Mouse (Mus musculus): ENCODE measurements around the gene Phtf2. TPM values are rescaled to one million over a fixed set of nuclear protein-coding genes. Genes with fewer than 3 reads are reported as not detected.
A peak's percentile ranks its signal among the peaks of the same experiment; 100 is the strongest.

Gene Phtf2
- polyA plus RNA-seq, 1 experiment from 2014 or later, result 14.2 TPM

- Histone ChIP-seq H3K9ac (no peak overlapping the region), H3K4me2 (no peak overlapping the region), H3K27ac (no peak overlapping the region), H3K27me3 (no peaks in the 10 kb centered on the region), H3K9me3 (no peaks in the 10 kb centered on the region), H3K4me1 (no peaks in the 10 kb centered on the region), H3K4me3 (no peak overlapping the region), H3K36me3 (peaks cover 30% of the 10 kb centered on the region)
- 86% methylated on average over 2 of the region's 2 CpGs for WGBS
- ATAC-seq (ENCODE audit: insufficient number of reproducible peaks, low FRiP score, low TSS enrichment, low read depth), result no peak
These were observed 22.7 kb upstream of the Phtf2 start for GRCm38 (mm10) chr5:20904647-20905046.

- H3K9me3 ChIP-seq, result no peaks in the 10 kb centered on the region
These were observed 15.7 kb upstream of the Phtf2 start for GRCm38 (mm10) chr5:20897446-20898167.

GRCm38 (mm10) chr5:20884036-20884620, 2.2 kb upstream of the Phtf2 start:
- peaks cover 6% of the 10 kb centered on the region; the same call in 1 of the 2 replicates for H3K36me3 ChIP-seq
- H3K27me3 ChIP-seq, result no peaks in the 10 kb centered on the region
- no peak overlapping the region for H3K4me2 ChIP-seq
- H3K27ac ChIP-seq, result no peak overlapping the region
- H3K9me3 ChIP-seq, result no peaks in the 10 kb centered on the region
- H3K4me3 ChIP-seq, result no peak overlapping the region
- no peak for ATAC-seq (ENCODE audit: insufficient number of reproducible peaks, low FRiP score, low TSS enrichment, low read depth)
- no peak overlapping the region for H3K9ac ChIP-seq
- H3K4me1 ChIP-seq, result peaks cover 14% of the 10 kb centered on the region; the same call in 1 of the 2 replicates
- 72% methylated on average over 4 of the region's 4 CpGs for WGBS

More at GRCm38 (mm10) chr5:20897446-20898167, 15.7 kb upstream of the Phtf2 start:
- no peak overlapping the region for H3K9ac ChIP-seq
- WGBS, result 90% methylated on average over 2 of the region's 2 CpGs
- peaks cover 41% of the 10 kb centered on the region for H3K36me3 ChIP-seq
- H3K4me1 ChIP-seq, result no peaks in the 10 kb centered on the region
- no peak overlapping the region for H3K4me2 ChIP-seq
- no peak overlapping the region for H3K4me3 ChIP-seq
- H3K27ac ChIP-seq, result no peak overlapping the region
- no peaks in the 10 kb centered on the region for H3K27me3 ChIP-seq
- ATAC-seq (ENCODE audit: insufficient number of reproducible peaks, low FRiP score, low TSS enrichment, low read depth), result no peak

GRCm38 (mm10) chr5:20880797-20881775, 838 bp downstream of the Phtf2 start:
- ATAC-seq (ENCODE audit: insufficient number of reproducible peaks, low FRiP score, low TSS enrichment, low read depth), result peak; percentile 3; the same call in 1 of the 2 replicates
- H3K4me1 ChIP-seq, result peaks cover 14% of the 10 kb centered on the region; the same call in 1 of the 2 replicates
- no peaks in the 10 kb centered on the region for H3K9me3 ChIP-seq
- peak overlapping the region; percentile 74 for H3K9ac ChIP-seq
- H3K27me3 ChIP-seq, result no peaks in the 10 kb centered on the region
- peak overlapping the region; percentile 94 for H3K27ac ChIP-seq
- H3K4me2 ChIP-seq, result peak overlapping the region; percentile 59
- peaks cover 3% of the 10 kb centered on the region; the same call in 1 of the 2 replicates for H3K36me3 ChIP-seq
- under 1% methylated on average over 53 of the region's 64 CpGs for WGBS
- peak overlapping the region; percentile 84 for H3K4me3 ChIP-seq

- no peak overlapping the region for H3K9ac ChIP-seq
- 56% methylated on average over 2 of the region's 2 CpGs for WGBS
These were observed 1.5 kb downstream of the Phtf2 start for GRCm38 (mm10) chr5:20880386-20880785.

GRCm38 (mm10) chr5:20876934-20877426, 4.9 kb downstream of the Phtf2 start:
- Histone ChIP-seq H3K9me3 (no peaks in the 10 kb centered on the region), H3K4me1 (0 out of 2 replicates have a peak, but pooled peaks cover 3% of the 10 kb centered on the region), H3K4me3 (no peak overlapping the region), H3K36me3 (no peaks in the 10 kb centered on the region), H3K9ac (no peak overlapping the region), H3K27ac (no peak overlapping the region), H3K4me2 (no peak overlapping the region), H3K27me3 (no peaks in the 10 kb centered on the region)
- no peak for ATAC-seq (ENCODE audit: insufficient number of reproducible peaks, low FRiP score, low TSS enrichment, low read depth)
- WGBS, result 51% methylated on average over 1 of the region's 1 CpGs

More at GRCm38 (mm10) chr5:20880386-20880785, 1.5 kb downstream of the Phtf2 start:
- peak overlapping the region; percentile 59 for H3K4me2 ChIP-seq
- peaks cover 14% of the 10 kb centered on the region; the same call in 1 of the 2 replicates for H3K4me1 ChIP-seq
- H3K27ac ChIP-seq, result no peak overlapping the region
- H3K27me3 ChIP-seq, result no peaks in the 10 kb centered on the region
- H3K9me3 ChIP-seq, result no peaks in the 10 kb centered on the region
- no peak for ATAC-seq (ENCODE audit: insufficient number of reproducible peaks, low FRiP score, low TSS enrichment, low read depth)
- peak overlapping the region; percentile 84 for H3K4me3 ChIP-seq
- H3K36me3 ChIP-seq, result no peaks in the 10 kb centered on the region; the same call in 1 of the 2 replicates

- WGBS, result 61% methylated on average over 1 of the region's 1 CpGs
- ATAC-seq (ENCODE audit: insufficient number of reproducible peaks, low FRiP score, low TSS enrichment, low read depth), result no peak
- H3K36me3 ChIP-seq, result no peaks in the 10 kb centered on the region
These were observed 8.8 kb downstream of the Phtf2 start for GRCm38 (mm10) chr5:20873146-20873545.

GRCm38 (mm10) chr5:20865193-20865755, 16.6 kb downstream of the Phtf2 start:
- no peaks in the 10 kb centered on the region for H3K27me3 ChIP-seq
- WGBS, result 62% methylated on average over 2 of the region's 2 CpGs
- no peak overlapping the region for H3K4me3 ChIP-seq
- H3K4me1 ChIP-seq, result no peaks in the 10 kb centered on the region
- no peaks in the 10 kb centered on the region for H3K36me3 ChIP-seq
- H3K27ac ChIP-seq, result no peak overlapping the region
- H3K9ac ChIP-seq, result no peak overlapping the region
- H3K9me3 ChIP-seq, result no peaks in the 10 kb centered on the region
- H3K4me2 ChIP-seq, result no peak overlapping the region
- ATAC-seq (ENCODE audit: insufficient number of reproducible peaks, low FRiP score, low TSS enrichment, low read depth), result no peak

More at GRCm38 (mm10) chr5:20873146-20873545, 8.8 kb downstream of the Phtf2 start:
- Histone ChIP-seq H3K27ac (no peak overlapping the region), H3K4me1 (no peaks in the 10 kb centered on the region), H3K27me3 (no peaks in the 10 kb centered on the region), H3K9ac (no peak overlapping the region), H3K4me2 (no peak overlapping the region), H3K9me3 (no peaks in the 10 kb centered on the region), H3K4me3 (no peak overlapping the region)

- no peak for ATAC-seq (ENCODE audit: insufficient number of reproducible peaks, low FRiP score, low TSS enrichment, low read depth)
These were observed 17.5 kb downstream of the Phtf2 start for GRCm38 (mm10) chr5:20864216-20864969.

GRCm38 (mm10) chr5:20861901-20862300, 20.0 kb downstream of the Phtf2 start:
- Histone ChIP-seq H3K27me3 (no peaks in the 10 kb centered on the region), H3K27ac (no peak overlapping the region), H3K4me3 (no peak overlapping the region), H3K9me3 (no peaks in the 10 kb centered on the region), H3K4me1 (no peaks in the 10 kb centered on the region), H3K4me2 (no peak overlapping the region), H3K9ac (no peak overlapping the region), H3K36me3 (no peaks in the 10 kb centered on the region)
- whole genome bisulfite sequencing, result 85% methylated on average over 2 of the region's 2 CpGs
- no peak for ATAC-seq (ENCODE audit: insufficient number of reproducible peaks, low FRiP score, low TSS enrichment, low read depth)

More at GRCm38 (mm10) chr5:20864216-20864969, 17.5 kb downstream of the Phtf2 start:
- Histone ChIP-seq H3K36me3 (no peaks in the 10 kb centered on the region), H3K4me2 (no peak overlapping the region), H3K27me3 (no peaks in the 10 kb centered on the region), H3K9ac (no peak overlapping the region), H3K27ac (no peak overlapping the region), H3K4me3 (no peak overlapping the region), H3K4me1 (no peaks in the 10 kb centered on the region), H3K9me3 (no peaks in the 10 kb centered on the region)
- WGBS, result 70% methylated on average over 4 of the region's 4 CpGs
